Mouse (Mus musculus): ENCODE measurements around the gene Asdurf. TPM values are rescaled to one million over a fixed set of nuclear protein-coding genes. Genes with fewer than 3 reads are reported as not detected.

Asdurf gene
- total RNA-seq, 2 experiments from 2014 or later, result 8.0 to 8.9 TPM

Other genes starting within 250 kb of the Asdurf start
- gene 1700019A02Rik, start 165.0 kb downstream of the Asdurf start, total RNA-seq (2021), result not detected
- 10 to 100 TPM; 11.6 to 14.6 TPM for gene Pms1, start 55.6 kb downstream of the Asdurf start, total RNA-seq (2021)
- 1 to 10 TPM; 6.1 to 6.7 TPM for gene Ormdl1, start 55.5 kb downstream of the Asdurf start, total RNA-seq (2021)
- 1 to 10 TPM in 1 of 2 experiments, not detected in 1; 1.1 TPM for gene Gm28778, start 55.5 kb downstream of the Asdurf start, total RNA-seq (2021)
- gene Osgepl1, start 39.0 kb downstream of the Asdurf start, total RNA-seq (2021), result 10 to 100 TPM; 12.6 to 16.5 TPM
- not detected for gene Gm28551, start within 50 bp of the Asdurf start, total RNA-seq (2021)
- 10 to 100 TPM; 52.2 to 54.7 TPM for gene Asnsd1, start 133 bp upstream of the Asdurf start, total RNA-seq (2021)